Mouse (Mus musculus): Measurements from ENCODE around the gene Gipc3. TPM values are rescaled to one million over a fixed set of nuclear protein-coding genes. Genes with fewer than 3 reads are reported as not detected.

Gipc3 gene
- polyA plus RNA-seq, 1 experiment from 2014 or later: not detected

DNA sequence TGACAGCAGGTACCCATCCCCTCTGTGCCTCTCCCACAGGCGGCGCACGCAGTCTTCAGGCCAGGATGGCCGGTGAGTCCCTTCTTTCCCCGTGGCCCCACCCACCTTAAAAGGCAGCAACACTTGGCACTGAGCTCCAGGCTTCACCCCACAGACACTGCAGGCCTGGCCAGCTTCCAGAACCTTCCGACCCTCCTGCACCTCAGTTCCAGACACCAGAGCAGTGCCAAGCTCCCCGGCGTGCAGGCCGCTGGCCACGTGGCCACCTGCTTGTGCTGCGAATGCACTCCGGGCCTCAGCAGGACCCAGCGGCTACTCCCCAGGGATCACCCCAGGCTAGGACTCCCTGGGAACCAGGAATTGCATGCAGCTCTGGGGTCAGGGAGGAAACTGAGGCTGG is 29.5 kb downstream of the Gipc3 start:
- no peaks in the 10 kb centered on the region; the same call in 1 of the 2 replicates for H3K4me1 ChIP-seq (replicated peaks; ENCODE audit: control insufficient read depth, insufficient read depth, low read length)
- peaks cover 95% of the 10 kb centered on the region for H3K36me3 ChIP-seq (replicated peaks; ENCODE audit: control insufficient read depth, insufficient read depth)
- 94% methylated on average over 13 of the region's 13 CpGs for WGBS
- H3K27me3 ChIP-seq (ENCODE audit: control insufficient read depth, insufficient read depth, low read length): no peaks in the 10 kb centered on the region
- no peak for DNase-seq (ENCODE audit: low spot score)
- ATAC-seq (ENCODE audit: low FRiP score): no peak
- no peak overlapping the region for H3K9ac ChIP-seq
- H3K27ac ChIP-seq: no peak overlapping the region
- H3K4me3 ChIP-seq (replicated peaks; ENCODE audit: low read length): no peak overlapping the region
- no peak overlapping the region for H3K4me2 ChIP-seq (replicated peaks)
- no peaks in the 10 kb centered on the region for H3K9me3 ChIP-seq (ENCODE audit: control insufficient read depth, low read length)

- H3K4me3 ChIP-seq (replicated peaks; ENCODE audit: low read length): no peak overlapping the region
- DNase-seq (ENCODE audit: low spot score) (no peak), ATAC-seq (ENCODE audit: low FRiP score) (no peak)
- no peak overlapping the region for H3K4me2 ChIP-seq (replicated peaks)
- H3K4me1 ChIP-seq (replicated peaks; ENCODE audit: control insufficient read depth, insufficient read depth, low read length): no peaks in the 10 kb centered on the region
- H3K9ac ChIP-seq: no peak overlapping the region
- H3K27ac ChIP-seq: no peak overlapping the region
- WGBS: 87% methylated on average over 5 of the region's 5 CpGs
- H3K9me3 ChIP-seq (ENCODE audit: control insufficient read depth, low read length): no peaks in the 10 kb centered on the region
- no peaks in the 10 kb centered on the region for H3K27me3 ChIP-seq (ENCODE audit: control insufficient read depth, insufficient read depth, low read length)
- peaks cover 90% of the 10 kb centered on the region for H3K36me3 ChIP-seq (replicated peaks; ENCODE audit: control insufficient read depth, insufficient read depth)
These were observed 33.5 kb downstream of the Gipc3 start for GRCm38 (mm10) chr10:81309571-81309970.

GRCm38 (mm10) chr10:81306837-81307682 is 36.0 kb downstream of the Gipc3 start:
- Histone ChIP-seq H3K9me3 (ENCODE audit: control insufficient read depth, low read length) (no peaks in the 10 kb centered on the region), H3K4me3 (replicated peaks; ENCODE audit: low read length) (no peak overlapping the region), H3K36me3 (replicated peaks; ENCODE audit: control insufficient read depth, insufficient read depth) (peaks cover 66% of the 10 kb centered on the region), H3K9ac (no peak overlapping the region), H3K27me3 (ENCODE audit: control insufficient read depth, insufficient read depth, low read length) (no peaks in the 10 kb centered on the region), H3K4me2 (replicated peaks) (no peak overlapping the region), H3K27ac (no peak overlapping the region), H3K4me1 (replicated peaks; ENCODE audit: control insufficient read depth, insufficient read depth, low read length) (no peaks in the 10 kb centered on the region; the same call in 1 of the 2 replicates)
- 95% methylated on average over 21 of the region's 21 CpGs for WGBS
- DNase-seq (ENCODE audit: low spot score) (no peak), ATAC-seq (ENCODE audit: low FRiP score) (no peak)

GRCm38 (mm10) chr10:81306173-81306668 is 36.8 kb downstream of the Gipc3 start:
- 94% methylated on average over 12 of the region's 12 CpGs for WGBS
- no peak for ATAC-seq (ENCODE audit: low FRiP score)
- no peaks in the 10 kb centered on the region for H3K9me3 ChIP-seq (ENCODE audit: control insufficient read depth, low read length)
- H3K9ac ChIP-seq: no peak overlapping the region
- DNase-seq (ENCODE audit: low spot score): no peak
- H3K36me3 ChIP-seq (replicated peaks; ENCODE audit: control insufficient read depth, insufficient read depth): peaks cover 58% of the 10 kb centered on the region
- no peaks in the 10 kb centered on the region for H3K27me3 ChIP-seq (ENCODE audit: control insufficient read depth, insufficient read depth, low read length)
- no peaks in the 10 kb centered on the region; the same call in 1 of the 2 replicates for H3K4me1 ChIP-seq (replicated peaks; ENCODE audit: control insufficient read depth, insufficient read depth, low read length)
- no peak overlapping the region for H3K27ac ChIP-seq
- no peak overlapping the region for H3K4me2 ChIP-seq (replicated peaks)
- H3K4me3 ChIP-seq (replicated peaks; ENCODE audit: low read length): no peak overlapping the region

DNA sequence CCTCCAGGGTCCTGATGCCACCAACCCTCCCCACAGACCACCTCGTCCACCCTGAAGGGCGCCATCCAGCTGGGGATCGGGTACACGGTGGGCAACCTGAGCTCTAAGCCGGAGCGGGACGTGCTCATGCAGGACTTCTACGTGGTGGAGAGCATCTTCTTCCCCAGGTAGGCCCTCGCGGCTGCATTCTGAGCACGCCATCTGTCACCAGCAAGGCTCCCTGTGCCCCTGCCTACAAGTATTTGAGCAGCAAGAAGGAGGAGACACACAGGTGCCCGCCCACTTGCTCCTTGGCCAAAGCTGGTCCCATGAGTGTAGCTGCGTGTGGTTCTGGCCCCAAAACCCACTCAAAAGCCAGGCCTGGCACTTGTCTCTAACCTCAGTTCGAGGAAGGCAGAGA is 37.4 kb downstream of the Gipc3 start:
- ATAC-seq (ENCODE audit: low FRiP score) (no peak), DNase-seq (ENCODE audit: low spot score) (no peak)
- Histone ChIP-seq H3K4me3 (replicated peaks; ENCODE audit: low read length) (no peak overlapping the region), H3K36me3 (replicated peaks; ENCODE audit: control insufficient read depth, insufficient read depth) (peaks cover 52% of the 10 kb centered on the region), H3K9me3 (ENCODE audit: control insufficient read depth, low read length) (no peaks in the 10 kb centered on the region), H3K4me1 (replicated peaks; ENCODE audit: control insufficient read depth, insufficient read depth, low read length) (no peaks in the 10 kb centered on the region; the same call in 1 of the 2 replicates), H3K9ac (no peak overlapping the region), H3K27me3 (ENCODE audit: control insufficient read depth, insufficient read depth, low read length) (no peaks in the 10 kb centered on the region), H3K4me2 (replicated peaks) (no peak overlapping the region), H3K27ac (no peak overlapping the region)
- 93% methylated on average over 14 of the region's 14 CpGs for WGBS

GRCm38 (mm10) chr10:81304597-81305238 is 38.3 kb downstream of the Gipc3 start:
- no peak overlapping the region for H3K27ac ChIP-seq
- no peaks in the 10 kb centered on the region for H3K9me3 ChIP-seq (ENCODE audit: control insufficient read depth, low read length)
- no peak for ATAC-seq (ENCODE audit: low FRiP score)
- peaks cover 42% of the 10 kb centered on the region for H3K36me3 ChIP-seq (replicated peaks; ENCODE audit: control insufficient read depth, insufficient read depth)
- no peaks in the 10 kb centered on the region; the same call in 1 of the 2 replicates for H3K4me1 ChIP-seq (replicated peaks; ENCODE audit: control insufficient read depth, insufficient read depth, low read length)
- H3K4me3 ChIP-seq (replicated peaks; ENCODE audit: low read length): no peak overlapping the region
- no peak overlapping the region for H3K9ac ChIP-seq
- WGBS: 28% methylated on average over 6 of the region's 9 CpGs
- no peak overlapping the region for H3K4me2 ChIP-seq (replicated peaks)
- no peak for DNase-seq (ENCODE audit: low spot score)
- H3K27me3 ChIP-seq (ENCODE audit: control insufficient read depth, insufficient read depth, low read length): no peaks in the 10 kb centered on the region

- ATAC-seq (ENCODE audit: low FRiP score): no peak
- Histone ChIP-seq H3K9ac (no peak overlapping the region), H3K9me3 (ENCODE audit: control insufficient read depth, low read length) (no peaks in the 10 kb centered on the region), H3K36me3 (replicated peaks; ENCODE audit: control insufficient read depth, insufficient read depth) (peaks cover 33% of the 10 kb centered on the region), H3K4me3 (replicated peaks; ENCODE audit: low read length) (no peak overlapping the region), H3K27ac (no peak overlapping the region), H3K4me1 (replicated peaks; ENCODE audit: control insufficient read depth, insufficient read depth, low read length) (no peaks in the 10 kb centered on the region; the same call in 1 of the 2 replicates), H3K27me3 (ENCODE audit: control insufficient read depth, insufficient read depth, low read length) (no peaks in the 10 kb centered on the region), H3K4me2 (replicated peaks) (no peak overlapping the region)
- no peak for DNase-seq (ENCODE audit: low spot score)
- 79% methylated on average over 7 of the region's 7 CpGs for WGBS
These were observed 39.3 kb downstream of the Gipc3 start for GRCm38 (mm10) chr10:81303761-81304160.

DNA sequence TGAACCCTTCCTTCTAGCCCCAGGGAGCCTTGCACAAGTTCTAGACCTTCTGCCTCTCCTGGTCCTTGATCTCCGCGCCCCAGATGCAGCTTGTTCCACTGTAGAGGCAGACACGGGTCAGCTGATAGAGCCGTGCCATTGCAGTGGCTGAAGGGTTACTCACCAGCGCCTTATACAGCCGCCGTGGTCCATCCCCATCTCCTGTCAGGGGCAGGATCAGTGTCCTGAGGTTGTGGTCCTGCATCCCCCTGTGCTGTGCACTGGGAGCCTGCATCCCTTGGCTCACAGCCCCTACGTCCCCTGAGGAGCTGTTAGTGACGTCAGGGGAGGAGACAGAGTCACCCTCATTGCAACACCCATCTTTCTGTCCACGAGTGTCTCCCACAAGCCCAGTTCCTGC is 39.8 kb downstream of the Gipc3 start:
- no peaks in the 10 kb centered on the region for H3K9me3 ChIP-seq (ENCODE audit: control insufficient read depth, low read length)
- WGBS: 79% methylated on average over 10 of the region's 10 CpGs
- no peak for DNase-seq (ENCODE audit: low spot score)
- ATAC-seq (ENCODE audit: low FRiP score): no peak
- H3K4me1 ChIP-seq (replicated peaks; ENCODE audit: control insufficient read depth, insufficient read depth, low read length): no peaks in the 10 kb centered on the region; the same call in 1 of the 2 replicates
- no peaks in the 10 kb centered on the region for H3K27me3 ChIP-seq (ENCODE audit: control insufficient read depth, insufficient read depth, low read length)
- H3K27ac ChIP-seq: no peak overlapping the region
- H3K9ac ChIP-seq: no peak overlapping the region; the same call in 1 of the 2 replicates
- peaks cover 28% of the 10 kb centered on the region for H3K36me3 ChIP-seq (replicated peaks; ENCODE audit: control insufficient read depth, insufficient read depth)
- H3K4me2 ChIP-seq (replicated peaks): no peak overlapping the region
- no peak overlapping the region for H3K4me3 ChIP-seq (replicated peaks; ENCODE audit: low read length)

DNA sequence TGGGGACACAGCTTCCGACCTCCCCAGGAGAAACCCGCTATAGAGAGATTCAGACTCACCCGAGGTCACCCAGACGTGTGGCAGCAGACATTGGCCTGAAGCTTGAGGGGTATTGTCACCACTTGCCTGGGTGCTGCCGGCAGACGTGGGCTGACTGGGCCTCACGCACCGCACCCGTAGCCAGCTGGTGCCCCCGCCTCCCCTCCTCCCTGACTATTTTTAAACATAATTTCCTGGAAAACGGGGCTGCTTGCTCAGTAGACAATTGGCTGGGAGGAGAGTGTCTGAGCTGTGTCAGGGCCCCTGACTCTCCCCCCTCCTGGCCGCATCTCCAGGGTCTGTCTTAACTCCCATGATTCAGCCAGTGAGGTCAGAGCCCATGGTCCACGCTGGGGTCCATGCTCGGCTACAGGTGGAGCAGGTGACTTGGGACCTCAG is 40.3 kb downstream of the Gipc3 start:
- no peak overlapping the region for H3K9ac ChIP-seq
- no peak overlapping the region for H3K27ac ChIP-seq
- H3K4me3 ChIP-seq (replicated peaks; ENCODE audit: low read length): no peak overlapping the region
- DNase-seq (ENCODE audit: low spot score) (no peak), ATAC-seq (ENCODE audit: low FRiP score) (no peak)
- peaks cover 23% of the 10 kb centered on the region for H3K36me3 ChIP-seq (replicated peaks; ENCODE audit: control insufficient read depth, insufficient read depth)
- 62% methylated on average over 14 of the region's 14 CpGs for WGBS
- no peaks in the 10 kb centered on the region; the same call in 1 of the 2 replicates for H3K4me1 ChIP-seq (replicated peaks; ENCODE audit: control insufficient read depth, insufficient read depth, low read length)
- no peaks in the 10 kb centered on the region for H3K9me3 ChIP-seq (ENCODE audit: control insufficient read depth, low read length)
- H3K27me3 ChIP-seq (ENCODE audit: control insufficient read depth, insufficient read depth, low read length): no peaks in the 10 kb centered on the region
- H3K4me2 ChIP-seq (replicated peaks): no peak overlapping the region
